Mouse (Mus musculus) heart, adult 8-10 months (tissue): ENCODE results near the gene Ttc25. TPM values are rescaled to one million over a fixed set of nuclear protein-coding genes. Genes with fewer than 3 reads are reported as not detected.
"Not testable (repeated sequence)": the region's sequence is repeated elsewhere in the genome, so short reads cannot be mapped to it uniquely, and the experiment has no call there.

ENCODE experiments used
- DNase-seq: peaks from one replicate; pipeline ENCODE4 v3.0.0; 2022; ENCODE audit warnings: low spot score
- total RNA-seq, 4 experiments: library from RNA; stranded (reverse); gene quantifications; 2 replicates each; pipeline ENCODE4 v1.2.4; 2022

Gene Ttc25
- total RNA-seq, 4 experiments from 2014 or later: 0.08 to 0.53 (median 0.21) TPM

GRCm38 (mm10) chr11:100570430-100571201 lies 25.2 kb downstream of the Ttc25 start:
- DNase-seq: peak; percentile 86

- peak; percentile 26 for DNase-seq
Measured at GRCm38 (mm10) chr11:100571202-100571567, 25.8 kb downstream of the Ttc25 start.

- DNase-seq: no peak
Measured at GRCm38 (mm10) chr11:100574188-100574587, 28.8 kb downstream of the Ttc25 start.

GRCm38 (mm10) chr11:100574708-100575483 lies 29.5 kb downstream of the Ttc25 start, which contains the start of gene Cnp:
TSS of gene Cnp (plus strand) at chr11:100574904.
- DNase-seq: peak; percentile 68

- no peak for DNase-seq
Measured at GRCm38 (mm10) chr11:100575484-100575855, 30.1 kb downstream of the Ttc25 start.

GRCm38 (mm10) chr11:100576256-100576655 lies 30.8 kb downstream of the Ttc25 start:
- DNase-seq: no peak

- DNase-seq: no peak
Measured at GRCm38 (mm10) chr11:100577852-100578599, 32.6 kb downstream of the Ttc25 start.

- DNase-seq: no peak
Measured at GRCm38 (mm10) chr11:100579116-100579799, 33.9 kb downstream of the Ttc25 start.

GRCm38 (mm10) chr11:100580275-100580674 lies 34.9 kb downstream of the Ttc25 start:
- DNase-seq: no peak

- DNase-seq: peak; percentile 21
Measured at GRCm38 (mm10) chr11:100581756-100582155, 36.3 kb downstream of the Ttc25 start.

GRCm38 (mm10) chr11:100582413-100582812 lies 37.0 kb downstream of the Ttc25 start:
- not testable (repeated sequence) for DNase-seq

GRCm38 (mm10) chr11:100582836-100583235 lies 37.4 kb downstream of the Ttc25 start:
- DNase-seq: no peak

- DNase-seq: no peak
Measured at GRCm38 (mm10) chr11:100584561-100584961, 39.2 kb downstream of the Ttc25 start.

- no peak for DNase-seq
Measured at GRCm38 (mm10) chr11:100585148-100585547, 39.7 kb downstream of the Ttc25 start.

- no peak for DNase-seq
Measured at GRCm38 (mm10) chr11:100588462-100588861, 43.1 kb downstream of the Ttc25 start.

- DNase-seq: no peak
Measured at GRCm38 (mm10) chr11:100592346-100593046, 47.1 kb downstream of the Ttc25 start.

- DNase-seq: no peak
Measured at GRCm38 (mm10) chr11:100594608-100595007, 49.2 kb downstream of the Ttc25 start.

- no peak for DNase-seq
Measured at GRCm38 (mm10) chr11:100595533-100595932, 50.1 kb downstream of the Ttc25 start.

GRCm38 (mm10) chr11:100598074-100598473 lies 52.7 kb downstream of the Ttc25 start:
- no peak for DNase-seq

- DNase-seq: no peak
Measured at GRCm38 (mm10) chr11:100601372-100601771, 56.0 kb downstream of the Ttc25 start.

- DNase-seq: no peak
Measured at GRCm38 (mm10) chr11:100603155-100603554, 57.7 kb downstream of the Ttc25 start.
